Mouse (Mus musculus) mouse trophoblast stem cell (cell line): ENCODE results near the gene Serpina11.
"Not testable (repeated sequence)": the region's sequence is repeated elsewhere in the genome, so short reads cannot be mapped to it uniquely, and the experiment has no call there.

Experiments used
- in situ Hi-C, 2 experiments: fragments of 300-500 bp; cut with MseI, MboI; formaldehyde crosslinking; loops; 2 replicates in 1 of 2; 3 replicates in 1 of 2; pipeline ENCODE4 v1.15.1; 2025

The Serpina11 gene

GRCm38 (mm10) chr12:103971080-103971479 lies 18.7 kb downstream of the Serpina11 start:
- in situ Hi-C loops: no loop called here

DNA sequence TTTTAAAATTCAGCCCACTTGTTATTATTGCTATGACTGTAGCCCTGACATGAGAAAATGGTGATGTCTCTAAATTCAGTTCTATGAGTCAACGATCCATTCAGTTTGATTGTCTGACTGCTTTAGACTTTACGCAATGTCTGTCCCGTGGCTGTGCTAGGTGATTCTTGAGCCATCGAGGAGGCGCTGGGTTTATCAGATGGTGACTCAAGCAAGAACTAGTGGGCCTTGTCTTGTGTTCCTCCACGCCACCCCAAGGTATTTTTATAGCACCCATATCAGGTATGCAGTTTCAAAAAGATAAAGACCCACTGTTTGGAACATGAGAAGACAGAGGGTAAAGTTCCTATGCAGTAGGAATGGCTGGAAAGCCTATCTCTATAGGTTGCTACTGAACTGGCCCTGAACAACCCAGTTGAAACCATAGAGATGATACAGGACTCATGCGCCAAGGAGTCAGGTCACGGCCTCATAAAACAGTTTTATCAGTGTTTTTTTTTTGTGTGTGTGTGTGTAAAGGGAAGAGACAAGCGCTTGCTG lies 20.1 kb downstream of the Serpina11 start:
- in situ Hi-C loops: no loop called here

GRCm38 (mm10) chr12:103966761-103967160 lies 23.0 kb downstream of the Serpina11 start:
- in situ Hi-C loops: no loop called here

- in situ Hi-C loops: no loop called here
These were observed 26.5 kb downstream of the Serpina11 start for GRCm38 (mm10) chr12:103963288-103963687.

DNA sequence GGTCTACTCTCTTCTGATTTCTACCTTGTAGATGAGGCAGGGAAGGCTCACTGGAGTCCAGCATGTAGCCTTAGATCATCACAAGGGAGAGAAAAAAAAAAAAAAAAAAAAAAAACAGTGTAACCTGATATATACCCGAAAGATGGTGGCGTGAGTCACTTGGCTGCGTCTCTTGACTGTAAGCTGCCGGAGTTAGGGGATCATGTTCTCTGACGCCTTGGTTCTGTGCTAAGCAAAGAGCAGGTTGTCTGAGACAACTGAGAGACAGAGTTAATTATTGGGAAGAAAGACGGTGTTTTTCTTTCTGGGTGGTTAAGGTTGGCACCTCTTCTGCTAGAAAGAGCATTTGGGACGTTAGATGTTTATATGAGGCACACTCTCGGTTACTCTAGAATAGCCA lies 26.9 kb downstream of the Serpina11 start:
- in situ Hi-C loops: no loop called here

DNA sequence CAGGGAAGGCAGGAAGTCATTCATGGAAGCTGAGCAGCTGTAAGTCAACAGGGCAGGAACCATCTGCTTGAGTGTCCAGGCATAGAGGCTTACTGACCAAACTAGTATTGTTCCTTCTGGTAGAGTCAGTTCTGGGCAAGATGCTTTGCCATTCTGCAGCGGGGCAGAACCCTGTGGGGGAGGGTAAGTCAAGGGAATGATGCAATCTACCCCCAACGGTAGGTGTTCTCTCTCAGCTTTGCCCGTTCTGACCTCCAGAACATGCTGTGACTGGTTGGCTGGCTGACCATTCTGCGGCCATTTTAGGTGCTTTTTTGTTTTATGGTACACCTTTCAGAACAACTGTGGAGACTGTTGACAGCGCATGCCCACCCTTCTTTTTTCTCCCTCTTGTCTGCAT lies 27.4 kb downstream of the Serpina11 start:
- in situ Hi-C loops: no loop called here

- in situ Hi-C loops: no loop called here
These were observed 28.0 kb downstream of the Serpina11 start for GRCm38 (mm10) chr12:103961716-103962115.

GRCm38 (mm10) chr12:103958798-103959197 lies 31.0 kb downstream of the Serpina11 start, which contains the start of gene Serpina1e:
Gene Serpina1e, minus strand, starts transcription at chr12:103958975.
- in situ Hi-C loops: no loop called here

GRCm38 (mm10) chr12:103956555-103956954 lies 33.2 kb downstream of the Serpina11 start:
- in situ Hi-C loops: not testable (repeated sequence)

DNA sequence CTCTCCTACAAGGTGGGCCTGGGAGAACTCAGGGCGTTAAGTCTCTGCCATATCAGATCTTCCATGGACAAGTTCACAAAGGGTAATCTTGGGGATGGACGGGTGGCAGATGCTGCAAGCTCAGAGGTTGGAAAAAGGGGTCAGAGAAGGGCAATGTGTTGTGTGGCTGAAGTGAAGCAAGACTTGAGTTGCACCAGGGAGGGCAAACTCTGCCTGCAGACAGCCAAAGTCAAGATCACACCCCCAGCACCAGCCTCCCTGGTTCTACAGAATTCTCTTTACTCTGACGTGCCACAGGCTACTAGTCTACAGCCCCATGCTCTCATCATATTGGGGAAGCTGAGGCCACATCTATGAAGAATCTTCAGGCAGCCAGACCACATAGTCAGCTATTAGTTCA lies 36.8 kb downstream of the Serpina11 start:
- in situ Hi-C loops: not testable (repeated sequence)

- in situ Hi-C loops: no loop called here
These were observed 43.5 kb downstream of the Serpina11 start for GRCm38 (mm10) chr12:103946243-103946642.
